Comparison of ENCODE assay signal across 1 mouse cellular context in genomic region chr4:141822979-141823378, GRCm38 (mm10).
TF ChIP-seq lines count a peak whose summit lies in the region.

No protein-coding gene starts in this region.

TF ChIP-seq in CH12.LX, 34 proteins besides CTCF, POLR2A, EP300 and RAD21 (continued from another document):
- TF ChIP-seq ELF1 (IDR thresholded peaks at IDR 0.05; ENCODE audit: low read depth, low read length): no peak
- no peak for TF ChIP-seq E2F4 (IDR thresholded peaks at IDR 0.05; ENCODE audit: insufficient replicate concordance, low read depth, low read length)
- no peak for TF ChIP-seq IRF4 (IDR thresholded peaks at IDR 0.05; ENCODE audit: low read depth, low read length)
- TF ChIP-seq MYC (IDR thresholded peaks at IDR 0.05; ENCODE audit: low read depth, low read length): no peak
- TF ChIP-seq SMC3 (IDR thresholded peaks at IDR 0.05; ENCODE audit: low read depth, low read length): no peak
- TF ChIP-seq TBP (conservative IDR thresholded peaks at IDR 0.05; ENCODE audit: low read depth, low read length): no peak
- TF ChIP-seq USF1 (IDR thresholded peaks at IDR 0.05; ENCODE audit: low read depth, low read length): no peak
- no peak for TF ChIP-seq KAT2A (IDR thresholded peaks at IDR 0.05; ENCODE audit: insufficient replicate concordance, low read length)
- TF ChIP-seq MAX (IDR thresholded peaks at IDR 0.05; ENCODE audit: low read length): no peak
- no peak for TF ChIP-seq CHD1 (IDR thresholded peaks at IDR 0.05; ENCODE audit: low read depth, low read length)
- TF ChIP-seq MAZ (IDR thresholded peaks at IDR 0.05; ENCODE audit: low read depth, low read length): no peak
- no peak for TF ChIP-seq NELFE (IDR thresholded peaks at IDR 0.05; ENCODE audit: low read depth, low read length)
